Mouse (Mus musculus) embryonic facial prominence, embryonic 11.5 days (tissue): Measurements from ENCODE around the gene Nav2. TPM values are rescaled to one million over a fixed set of nuclear protein-coding genes. Genes with fewer than 3 reads are reported as not detected.

Source experiments
- ATAC-seq: fragments of 200-750 bp; cut with Nextera tagmentation; replicated peaks from 2 replicates; pipeline ENCODE4 v1.8.0; 2017; ENCODE audit warnings: low read depth; ENCODE audit not compliant: insufficient number of reproducible peaks, low FRiP score, low TSS enrichment
- DNase-seq: peaks from one replicate; pipeline ENCODE4 v3.0.0-alpha.2; 2015; ENCODE audit warnings: low spot score
- H3K27ac ChIP-seq: fragments of 300-500 bp; sonication (generic); replicated peaks from 2 replicates; pipeline ENCODE4 v1.5.1; 2014; ENCODE audit warnings: mild to moderate bottlenecking, low read depth, low read length, control low read depth
- H3K27me3 ChIP-seq: fragments of 300-500 bp; sonication (generic); 2 replicates; pipeline ENCODE4 v1.6.1; 2014; ENCODE audit warnings: mild to moderate bottlenecking, low read length, moderate library complexity, mixed read lengths; ENCODE audit not compliant: control insufficient read depth, insufficient read depth
- H3K36me3 ChIP-seq: fragments of 300-500 bp; sonication (generic); replicated peaks from 2 replicates; pipeline ENCODE4 v1.6.1; 2014; ENCODE audit warnings: low read depth, mild to moderate bottlenecking, low read length, moderate library complexity, mixed read lengths; ENCODE audit not compliant: control insufficient read depth, insufficient read depth
- H3K4me1 ChIP-seq: fragments of 300-500 bp; sonication (generic); 2 replicates; pipeline ENCODE4 v1.6.1; 2014; ENCODE audit warnings: low read length, mixed read lengths; ENCODE audit not compliant: control insufficient read depth, insufficient read depth
- H3K4me2 ChIP-seq: fragments of 300-500 bp; sonication (generic); 2 replicates; pipeline ENCODE4 v1.6.1; 2014; ENCODE audit warnings: low read depth, mild to moderate bottlenecking, control low read depth, low read length, moderate library complexity
- H3K4me3 ChIP-seq: fragments of 300-500 bp; sonication (generic); 2 replicates; pipeline ENCODE4 v1.5.1; 2014; ENCODE audit warnings: low read depth, low read length, control low read depth
- H3K9ac ChIP-seq: fragments of 300-500 bp; sonication (generic); replicated peaks from 2 replicates; pipeline ENCODE4 v1.6.1; 2014; ENCODE audit warnings: mild to moderate bottlenecking, control low read depth, low read length
- H3K9me3 ChIP-seq: fragments of 300-500 bp; sonication (generic); replicated peaks from 2 replicates; pipeline ENCODE4 v1.6.1; 2016; ENCODE audit warnings: mild to moderate bottlenecking, low read length, inconsistent platforms, mixed read lengths; ENCODE audit not compliant: control insufficient read depth
- WGBS: fragments of 180-500 bp; shearing (Covaris S2); extraction: QIAGEN DNeasy Blood & Tissue Kit; methylation state at CpG from one replicate; pipeline ENCODE4 v1.1.7; 2014; 5-methylcytosine and 5-hydroxymethylcytosine counted together
- polyA plus RNA-seq: library from polyadenylated mRNA; unstranded; fragments of >200 nt; fragmentation: Nextera tagmentation; extraction: Ambion mirVana; gene quantifications from 2 replicates; pipeline ENCODE4 v1.2.1, GENCODE M21; 2014

Gene Nav2
- polyA plus RNA-seq, 1 experiment from 2014 or later = 7.3 TPM

DNA sequence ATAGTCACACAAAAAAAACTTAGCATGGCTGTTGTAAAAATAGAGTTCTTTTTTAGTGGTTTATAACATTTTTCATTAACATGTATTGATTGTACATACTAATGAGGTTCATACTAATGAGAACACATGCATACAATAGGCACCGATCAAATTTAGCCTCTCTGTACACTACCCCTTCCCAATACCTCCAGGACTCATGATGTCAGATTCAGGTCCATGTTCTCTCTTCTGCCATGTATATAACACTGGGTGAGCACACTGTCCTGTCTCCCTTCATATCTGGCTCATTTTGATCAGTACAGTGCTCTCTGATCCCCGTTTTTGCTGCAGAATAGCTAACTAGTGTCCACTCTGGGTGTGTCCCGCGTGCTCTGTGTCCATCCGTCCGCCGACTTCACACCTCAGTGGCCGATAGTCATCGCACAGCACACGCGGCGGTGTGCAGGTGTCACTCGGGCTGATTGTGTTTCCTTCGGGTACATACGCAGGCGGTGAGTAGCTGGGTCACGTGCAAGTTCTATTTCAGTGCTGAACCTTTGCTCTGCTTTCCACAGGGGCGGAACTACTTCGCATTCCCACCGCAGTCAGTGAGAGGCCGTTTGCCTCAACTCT lies 268.2 kb downstream of the Nav2 start:
- no peak for DNase-seq
- Histone ChIP-seq H3K4me2 (no peak overlapping the region), H3K36me3 (no peaks in the 10 kb centered on the region), H3K4me1 (no peaks in the 10 kb centered on the region), H3K4me3 (no peak overlapping the region), H3K27me3 (no peaks in the 10 kb centered on the region), H3K27ac (no peak overlapping the region), H3K9ac (no peak overlapping the region), H3K9me3 (no peaks in the 10 kb centered on the region)
- WGBS = 87% methylated on average over 21 of the region's 21 CpGs
- no peak for ATAC-seq

- Histone ChIP-seq H3K9ac (no peak overlapping the region), H3K27ac (no peak overlapping the region), H3K9me3 (no peaks in the 10 kb centered on the region), H3K4me1 (no peaks in the 10 kb centered on the region), H3K4me2 (no peak overlapping the region), H3K36me3 (no peaks in the 10 kb centered on the region), H3K4me3 (no peak overlapping the region), H3K27me3 (no peaks in the 10 kb centered on the region)
- no peak for DNase-seq
- no peak for ATAC-seq
- WGBS = 47% methylated on average over 4 of the region's 4 CpGs
Measured at GRCm38 (mm10) chr7:49178217-49178616, 269.7 kb downstream of the Nav2 start.

GRCm38 (mm10) chr7:49181010-49181409 lies 272.5 kb downstream of the Nav2 start:
- Histone ChIP-seq H3K4me2 (no peak overlapping the region), H3K9ac (no peak overlapping the region), H3K9me3 (no peaks in the 10 kb centered on the region), H3K4me1 (no peaks in the 10 kb centered on the region), H3K36me3 (no peaks in the 10 kb centered on the region), H3K27ac (no peak overlapping the region), H3K4me3 (no peak overlapping the region), H3K27me3 (no peaks in the 10 kb centered on the region)
- no peak for ATAC-seq
- no peak for DNase-seq
- WGBS = 72% methylated on average over 8 of the region's 8 CpGs

- DNase-seq (no peak), ATAC-seq (no peak)
- 78% methylated on average over 5 of the region's 5 CpGs for WGBS
Measured at GRCm38 (mm10) chr7:49182427-49182826, 273.9 kb downstream of the Nav2 start.

GRCm38 (mm10) chr7:49183696-49184095 lies 275.2 kb downstream of the Nav2 start:
- H3K9ac ChIP-seq = no peak overlapping the region
- WGBS = 80% methylated on average over 5 of the region's 5 CpGs
- no peaks in the 10 kb centered on the region for H3K4me1 ChIP-seq
- no peak for ATAC-seq
- H3K27me3 ChIP-seq = no peaks in the 10 kb centered on the region
- no peak overlapping the region for H3K4me2 ChIP-seq
- H3K4me3 ChIP-seq = no peak overlapping the region
- DNase-seq = no peak
- no peak overlapping the region for H3K27ac ChIP-seq
- no peaks in the 10 kb centered on the region for H3K9me3 ChIP-seq
- H3K36me3 ChIP-seq = no peaks in the 10 kb centered on the region

More at GRCm38 (mm10) chr7:49182427-49182826, 273.9 kb downstream of the Nav2 start:
- Histone ChIP-seq H3K4me1 (no peaks in the 10 kb centered on the region), H3K36me3 (no peaks in the 10 kb centered on the region), H3K9me3 (no peaks in the 10 kb centered on the region), H3K27ac (no peak overlapping the region), H3K9ac (no peak overlapping the region), H3K4me3 (no peak overlapping the region), H3K27me3 (no peaks in the 10 kb centered on the region), H3K4me2 (no peak overlapping the region)

DNA sequence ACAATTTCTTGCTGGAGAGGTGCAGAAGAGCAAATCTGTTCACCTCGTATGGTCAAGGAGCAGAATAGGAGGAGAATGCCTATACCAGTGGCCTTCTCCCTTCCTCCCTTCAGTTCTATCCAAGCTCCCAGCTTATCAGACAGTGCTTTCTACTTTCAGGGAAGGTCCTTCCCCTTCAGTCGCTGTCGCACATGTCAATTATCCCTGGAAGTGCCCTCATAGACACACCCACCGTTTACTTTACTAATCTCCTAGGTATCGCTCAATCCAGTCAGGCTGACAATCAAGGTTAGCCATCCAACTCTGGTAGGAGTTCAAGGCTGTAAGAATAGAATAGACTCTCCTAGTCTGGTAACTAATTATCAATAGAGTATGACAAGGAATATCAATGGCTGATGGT lies 277.5 kb downstream of the Nav2 start:
- Histone ChIP-seq H3K9ac (no peak overlapping the region), H3K27ac (no peak overlapping the region), H3K4me3 (no peak overlapping the region), H3K27me3 (no peaks in the 10 kb centered on the region), H3K36me3 (no peaks in the 10 kb centered on the region), H3K4me1 (no peaks in the 10 kb centered on the region), H3K4me2 (no peak overlapping the region), H3K9me3 (no peaks in the 10 kb centered on the region)
- WGBS = 84% methylated on average over 5 of the region's 5 CpGs
- ATAC-seq (no peak), DNase-seq (no peak)

- Histone ChIP-seq H3K9me3 (no peaks in the 10 kb centered on the region), H3K9ac (no peak overlapping the region), H3K4me1 (no peaks in the 10 kb centered on the region), H3K27ac (no peak overlapping the region), H3K4me2 (no peak overlapping the region), H3K27me3 (no peaks in the 10 kb centered on the region), H3K36me3 (no peaks in the 10 kb centered on the region), H3K4me3 (no peak overlapping the region)
- DNase-seq (no peak), ATAC-seq (no peak)
- WGBS = 83% methylated on average over 5 of the region's 5 CpGs
Measured at GRCm38 (mm10) chr7:49189364-49189763, 280.8 kb downstream of the Nav2 start.

DNA sequence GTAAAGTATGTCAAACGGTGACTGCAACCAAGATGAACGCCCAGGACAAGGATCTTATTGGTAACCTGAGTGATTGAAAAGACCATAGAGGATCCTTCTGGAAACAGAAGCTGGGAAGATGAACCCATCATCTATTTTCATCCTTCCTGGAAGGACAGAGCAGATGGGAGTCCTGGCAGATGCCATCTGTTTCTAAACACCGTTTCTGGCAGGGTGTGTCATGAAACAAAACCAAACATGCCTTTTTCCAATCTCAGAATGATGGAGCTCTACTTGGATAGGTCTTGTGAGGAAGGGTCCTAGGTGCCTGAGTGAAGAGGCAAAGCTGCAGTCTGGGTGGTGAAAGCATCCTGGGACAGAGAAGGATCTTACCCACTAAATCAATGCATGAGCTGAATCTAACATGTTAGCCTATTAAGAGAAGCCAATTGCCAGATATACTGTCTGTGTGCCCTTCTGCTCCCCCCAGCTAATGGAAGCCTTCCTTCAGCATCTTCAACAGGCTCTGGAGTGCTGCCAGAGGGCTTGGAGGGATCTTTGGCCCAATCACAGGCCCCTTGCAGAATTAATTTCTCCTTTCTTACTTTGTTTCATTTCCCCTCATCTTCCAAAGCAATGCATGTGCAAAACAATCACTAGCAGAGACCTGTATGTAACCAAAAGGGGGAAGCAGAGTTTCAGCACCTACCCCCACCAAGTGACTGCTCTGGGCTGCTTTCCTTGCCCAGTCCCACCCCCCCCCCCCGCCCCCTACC lies 281.9 kb downstream of the Nav2 start:
- Histone ChIP-seq H3K36me3 (no peaks in the 10 kb centered on the region), H3K27me3 (no peaks in the 10 kb centered on the region), H3K4me1 (no peaks in the 10 kb centered on the region), H3K27ac (no peak overlapping the region), H3K4me3 (no peak overlapping the region), H3K9me3 (no peaks in the 10 kb centered on the region), H3K4me2 (no peak overlapping the region), H3K9ac (no peak overlapping the region)
- DNase-seq = no peak
- no peak for ATAC-seq
- WGBS = 86% methylated on average over 3 of the region's 4 CpGs
